Mouse (Mus musculus) liver, embryonic 14.5 days (tissue): ENCODE results near the gene Gnai1. TPM values are rescaled to one million over a fixed set of nuclear protein-coding genes. Genes with fewer than 3 reads are reported as not detected.

Experiments used
- ATAC-seq: fragments of 200-750 bp; cut with Nextera tagmentation; 2 replicates; pipeline ENCODE4 v1.8.0; 2017; ENCODE audit warnings: moderate number of reproducible peaks, mild to moderate bottlenecking, moderate library complexity; ENCODE audit not compliant: insufficient read depth
- DNase-seq, 3 experiments: peaks; one replicate each; pipeline ENCODE4 v3.0.0-alpha.2; 2012 to 2013; ENCODE audit warnings: low read depth in 3 of 3, low spot score in 3 of 3
- H3K27ac ChIP-seq: fragments of 300-500 bp; sonication (generic); 2 replicates; pipeline ENCODE4 v1.5.1; 2014; ENCODE audit warnings: moderate library complexity, mild to moderate bottlenecking, control low read depth, inconsistent platforms
- H3K27me3 ChIP-seq: fragments of 300-500 bp; sonication (generic); 2 replicates; pipeline ENCODE4 v1.6.1; 2014; ENCODE audit warnings: mild to moderate bottlenecking, low read length, moderate library complexity; ENCODE audit not compliant: control insufficient read depth, insufficient read depth
- H3K36me3 ChIP-seq: fragments of 300-500 bp; sonication (generic); replicated peaks from 2 replicates; pipeline ENCODE4 v1.6.1; 2014; ENCODE audit warnings: low read depth; ENCODE audit not compliant: control insufficient read depth, insufficient read depth
- H3K4me1 ChIP-seq, 2 experiments: fragments of 200-500 bp in 1 of 2; fragments of 300-500 bp in 1 of 2; sonication (generic) in 1 of 2; replicated peaks; 2 replicates each; pipeline ENCODE4 v1.6.1; 2012 to 2014; ENCODE audit warnings: antibody characterized with exemption in 1 of 2, inconsistent platforms in 1 of 2, low read length in 1 of 2; ENCODE audit not compliant: control insufficient read depth in 2 of 2, insufficient read depth in 2 of 2
- H3K4me2 ChIP-seq: fragments of 300-500 bp; sonication (generic); 2 replicates; pipeline ENCODE4 v1.6.1; 2014; ENCODE audit warnings: low read depth, mild to moderate bottlenecking, control low read depth, moderate library complexity
- H3K4me3 ChIP-seq, 2 experiments: fragments of 200-500 bp in 1 of 2; fragments of 300-500 bp in 1 of 2; sonication (generic) in 1 of 2; 2 replicates each; pipeline ENCODE4 v1.5.1; 2012 to 2014; ENCODE audit warnings: low read depth in 2 of 2, low read length in 2 of 2, mild to moderate bottlenecking in 2 of 2, control low read depth in 1 of 2, inconsistent platforms in 1 of 2, moderate library complexity in 1 of 2; ENCODE audit not compliant: insufficient read depth in 1 of 2
- H3K9ac ChIP-seq: fragments of 300-500 bp; sonication (generic); replicated peaks from 2 replicates; pipeline ENCODE4 v1.6.1; 2014; ENCODE audit warnings: mild to moderate bottlenecking, control low read depth, moderate library complexity
- H3K9me3 ChIP-seq: fragments of 300-500 bp; sonication (generic); 2 replicates; pipeline ENCODE4 v1.6.1; 2016; ENCODE audit warnings: low read length, mixed read lengths; ENCODE audit not compliant: control insufficient read depth
- CTCF ChIP-seq: IDR thresholded peaks from 2 replicates; pipeline ENCODE4 v1.5.1; 2016; ENCODE audit warnings: antibody characterized with exemption, low read depth, control low read depth
- EP300 ChIP-seq: IDR thresholded peaks from 2 replicates; pipeline ENCODE4 v1.6.1; 2016; ENCODE audit warnings: antibody characterized with exemption, low read depth
- WGBS: fragments of 180-500 bp; shearing (Covaris S2); extraction: QIAGEN DNeasy Blood & Tissue Kit; methylation state at CpG from one replicate; pipeline ENCODE4 v1.1.7; 2014; ENCODE audit not compliant: insufficient replicate concordance; 5-methylcytosine and 5-hydroxymethylcytosine counted together
- polyA plus RNA-seq, 2 experiments: library from polyadenylated mRNA; depleted of rRNA in 1 of 2; stranded (reverse) in 1 of 2; unstranded in 1 of 2; fragments of >200 nt; fragmentation: Nextera tagmentation in 1 of 2; extraction: Ambion mirVana in 1 of 2; gene quantifications; 2 replicates each; pipeline versions ENCODE4 v1.2.1 to v1.2.3; 2012 to 2014

Gene Gnai1
- polyA plus RNA-seq, 2 experiments = 0.71 to 1.2 TPM

GRCm38 (mm10) chr5:18249132-18249531 is 111.0 kb downstream of the Gnai1 start:
- no peaks in the 10 kb centered on the region for H3K4me1 ChIP-seq
- 75% methylated on average over 5 of the region's 5 CpGs for WGBS
- H3K27ac ChIP-seq = no peak overlapping the region
- no peaks in the 10 kb centered on the region for H3K36me3 ChIP-seq
- TF ChIP-seq CTCF (no peak), EP300 (no peak)
- H3K4me3 ChIP-seq = no peak overlapping the region
- ATAC-seq (no peak), DNase-seq (no peak)
- no peaks in the 10 kb centered on the region for H3K9me3 ChIP-seq
- H3K9ac ChIP-seq = no peak overlapping the region
- no peak overlapping the region for H3K4me2 ChIP-seq
- no peaks in the 10 kb centered on the region for H3K27me3 ChIP-seq

- no peak for DNase-seq
- no peak for ATAC-seq
- no peak overlapping the region for H3K4me2 ChIP-seq
- H3K9me3 ChIP-seq = no peaks in the 10 kb centered on the region
- TF ChIP-seq CTCF (no peak), EP300 (no peak)
- no peaks in the 10 kb centered on the region for H3K27me3 ChIP-seq
- H3K4me1 ChIP-seq = no peaks in the 10 kb centered on the region
- H3K36me3 ChIP-seq = no peaks in the 10 kb centered on the region
- 23% methylated on average over 1 of the region's 1 CpGs for WGBS
- no peak overlapping the region for H3K9ac ChIP-seq
- no peak overlapping the region for H3K27ac ChIP-seq
- no peak overlapping the region for H3K4me3 ChIP-seq
These were observed 130.8 kb downstream of the Gnai1 start for GRCm38 (mm10) chr5:18229396-18229795.

- H3K27ac ChIP-seq = no peak overlapping the region
- no peak for DNase-seq
- no peaks in the 10 kb centered on the region for H3K4me1 ChIP-seq
- H3K4me2 ChIP-seq = no peak overlapping the region
- no peak overlapping the region for H3K4me3 ChIP-seq
- no peak for ATAC-seq
- no peak overlapping the region for H3K9ac ChIP-seq
- no peaks in the 10 kb centered on the region for H3K9me3 ChIP-seq
- no peak for TF ChIP-seq CTCF
- no peak for TF ChIP-seq EP300
- H3K27me3 ChIP-seq = no peaks in the 10 kb centered on the region
- no peaks in the 10 kb centered on the region for H3K36me3 ChIP-seq
- 59% methylated on average over 7 of the region's 7 CpGs for WGBS
These were observed 131.3 kb downstream of the Gnai1 start for GRCm38 (mm10) chr5:18228866-18229265.

DNA sequence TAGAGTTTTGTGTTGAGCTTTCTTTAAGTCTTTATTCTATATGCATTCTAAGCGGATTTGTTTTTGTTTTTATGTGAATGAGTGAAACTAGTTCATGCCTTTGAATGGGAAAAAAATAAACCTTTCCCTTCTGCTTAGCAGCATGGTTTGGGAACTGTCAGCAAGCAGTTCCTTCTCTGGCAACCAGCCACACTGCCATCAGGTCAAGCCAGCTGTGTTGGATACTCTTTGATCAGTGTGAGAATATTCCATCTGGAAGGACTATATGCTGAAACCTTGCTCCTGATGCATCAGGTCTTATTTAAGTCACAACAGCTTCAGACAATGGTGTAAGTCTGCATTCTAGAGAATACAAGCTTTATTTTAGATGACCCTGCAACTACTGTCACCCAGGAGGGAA is 139.3 kb downstream of the Gnai1 start:
- WGBS = 28% methylated on average over 1 of the region's 1 CpGs
- H3K4me3 ChIP-seq = no peak overlapping the region
- no peaks in the 10 kb centered on the region for H3K9me3 ChIP-seq
- H3K9ac ChIP-seq = no peak overlapping the region
- no peak overlapping the region for H3K27ac ChIP-seq
- H3K36me3 ChIP-seq = no peaks in the 10 kb centered on the region
- no peaks in the 10 kb centered on the region for H3K4me1 ChIP-seq
- ATAC-seq (no peak), DNase-seq (no peak)
- no peak overlapping the region for H3K4me2 ChIP-seq
- no peak for TF ChIP-seq CTCF
- no peaks in the 10 kb centered on the region for H3K27me3 ChIP-seq

- H3K36me3 ChIP-seq = no peaks in the 10 kb centered on the region
- H3K27me3 ChIP-seq = no peaks in the 10 kb centered on the region
- H3K4me3 ChIP-seq = no peak overlapping the region
- H3K4me2 ChIP-seq = no peak overlapping the region
- H3K9me3 ChIP-seq = no peaks in the 10 kb centered on the region
- no peak overlapping the region for H3K27ac ChIP-seq
- no peak overlapping the region for H3K9ac ChIP-seq
- ATAC-seq (no peak), DNase-seq (no peak)
- no peaks in the 10 kb centered on the region for H3K4me1 ChIP-seq
- TF ChIP-seq CTCF (no peak), EP300 (no peak)
- 49% methylated on average over 2 of the region's 2 CpGs for WGBS
These were observed 141.9 kb downstream of the Gnai1 start for GRCm38 (mm10) chr5:18218292-18218691.

- Histone ChIP-seq H3K4me3 (no peak overlapping the region), H3K9me3 (no peaks in the 10 kb centered on the region), H3K36me3 (no peaks in the 10 kb centered on the region), H3K9ac (no peak overlapping the region), H3K27me3 (no peaks in the 10 kb centered on the region), H3K27ac (no peak overlapping the region), H3K4me1 (no peaks in the 10 kb centered on the region), H3K4me2 (no peak overlapping the region)
- TF ChIP-seq EP300 (no peak), CTCF (no peak)
- ATAC-seq (no peak), DNase-seq (no peak)
These were observed 142.3 kb downstream of the Gnai1 start for GRCm38 (mm10) chr5:18217856-18218255.
